Mouse (Mus musculus): ENCODE results near the gene Mrvi1. TPM values are rescaled to one million over a fixed set of nuclear protein-coding genes. Genes with fewer than 3 reads are reported as not detected.

Mrvi1 gene
- total and polyA plus RNA-seq, 2 experiments from 2014 or later: 0.88 to 2.7 TPM

- no peaks in the 10 kb centered on the region for H3K4me1 ChIP-seq (ENCODE audit: insufficient read depth, low read length)
- no peak for TF ChIP-seq CTCF (IDR thresholded peaks at IDR 0.05)
- H3K4me3 ChIP-seq (ENCODE audit: low read depth, low read length): no peak overlapping the region
- DNase-seq (ENCODE audit: low spot score): no peak
- H3K9ac ChIP-seq (replicated peaks; ENCODE audit: low read length, poor library complexity, severe bottlenecking): no peak overlapping the region
- no peaks in the 10 kb centered on the region for H3K36me3 ChIP-seq (ENCODE audit: insufficient read depth, low read length)
- H3K9me3 ChIP-seq (ENCODE audit: low read length): no peaks in the 10 kb centered on the region
- no peak overlapping the region for H3K4me2 ChIP-seq (ENCODE audit: low read depth, low read length, poor library complexity, severe bottlenecking)
- no peak for ATAC-seq (ENCODE audit: low FRiP score)
- H3K27me3 ChIP-seq (ENCODE audit: insufficient read depth, low read length): no peaks in the 10 kb centered on the region
- H3K27ac ChIP-seq (ENCODE audit: low read depth, low read length): no peak overlapping the region
- 84% methylated on average over 15 of the region's 15 CpGs for WGBS
Measured at GRCm38 (mm10) chr7:110998887-110999827, 16.9 kb upstream of the Mrvi1 start.

GRCm38 (mm10) chr7:110991221-110991494 lies 8.9 kb upstream of the Mrvi1 start:
- DNase-seq (ENCODE audit: low spot score) (no peak), ATAC-seq (ENCODE audit: low FRiP score) (no peak)
- Histone ChIP-seq H3K4me3 (ENCODE audit: low read depth, low read length) (no peak overlapping the region), H3K36me3 (ENCODE audit: insufficient read depth, low read length) (no peaks in the 10 kb centered on the region), H3K27ac (ENCODE audit: low read depth, low read length) (no peak overlapping the region), H3K4me2 (ENCODE audit: low read depth, low read length, poor library complexity, severe bottlenecking) (no peak overlapping the region), H3K9ac (replicated peaks; ENCODE audit: low read length, poor library complexity, severe bottlenecking) (no peak overlapping the region), H3K9me3 (ENCODE audit: low read length) (no peaks in the 10 kb centered on the region), H3K27me3 (ENCODE audit: insufficient read depth, low read length) (no peaks in the 10 kb centered on the region), H3K4me1 (ENCODE audit: insufficient read depth, low read length) (no peaks in the 10 kb centered on the region)
- no peak for TF ChIP-seq CTCF (IDR thresholded peaks at IDR 0.05)
- 27% methylated on average over 4 of the region's 4 CpGs for WGBS

GRCm38 (mm10) chr7:110990356-110991220 lies 8.3 kb upstream of the Mrvi1 start:
- ATAC-seq (ENCODE audit: low FRiP score) (no peak), DNase-seq (ENCODE audit: low spot score) (no peak)
- no peaks in the 10 kb centered on the region for H3K27me3 ChIP-seq (ENCODE audit: insufficient read depth, low read length)
- H3K9me3 ChIP-seq (ENCODE audit: low read length): no peaks in the 10 kb centered on the region
- H3K36me3 ChIP-seq (ENCODE audit: insufficient read depth, low read length): no peaks in the 10 kb centered on the region
- no peak overlapping the region for H3K27ac ChIP-seq (ENCODE audit: low read depth, low read length)
- WGBS: 51% methylated on average over 5 of the region's 5 CpGs
- H3K4me1 ChIP-seq (ENCODE audit: insufficient read depth, low read length): no peaks in the 10 kb centered on the region
- no peak overlapping the region for H3K4me2 ChIP-seq (ENCODE audit: low read depth, low read length, poor library complexity, severe bottlenecking)
- no peak overlapping the region for H3K4me3 ChIP-seq (ENCODE audit: low read depth, low read length)
- no peak overlapping the region for H3K9ac ChIP-seq (replicated peaks; ENCODE audit: low read length, poor library complexity, severe bottlenecking)
- no peak for TF ChIP-seq CTCF (IDR thresholded peaks at IDR 0.05)

GRCm38 (mm10) chr7:110989286-110989879 lies 7.1 kb upstream of the Mrvi1 start:
- ATAC-seq (ENCODE audit: low FRiP score): no peak

GRCm38 (mm10) chr7:110988081-110988480 lies 5.8 kb upstream of the Mrvi1 start:
- H3K36me3 ChIP-seq (ENCODE audit: insufficient read depth, low read length): no peaks in the 10 kb centered on the region
- WGBS: 92% methylated on average over 3 of the region's 3 CpGs
- ATAC-seq (ENCODE audit: low FRiP score) (no peak), DNase-seq (ENCODE audit: low spot score) (no peak)
- H3K9me3 ChIP-seq (ENCODE audit: low read length): no peaks in the 10 kb centered on the region
- no peak for TF ChIP-seq CTCF (IDR thresholded peaks at IDR 0.05)
- no peak overlapping the region for H3K9ac ChIP-seq (replicated peaks; ENCODE audit: low read length, poor library complexity, severe bottlenecking)
- H3K4me3 ChIP-seq (ENCODE audit: low read depth, low read length): no peak overlapping the region
- H3K27me3 ChIP-seq (ENCODE audit: insufficient read depth, low read length): no peaks in the 10 kb centered on the region
- H3K4me1 ChIP-seq (ENCODE audit: insufficient read depth, low read length): no peaks in the 10 kb centered on the region
- no peak overlapping the region for H3K27ac ChIP-seq (ENCODE audit: low read depth, low read length)
- H3K4me2 ChIP-seq (ENCODE audit: low read depth, low read length, poor library complexity, severe bottlenecking): no peak overlapping the region

More at GRCm38 (mm10) chr7:110989286-110989879, 7.1 kb upstream of the Mrvi1 start:
- H3K27ac ChIP-seq (ENCODE audit: low read depth, low read length): no peak overlapping the region
- H3K4me3 ChIP-seq (ENCODE audit: low read depth, low read length): no peak overlapping the region
- no peak for TF ChIP-seq CTCF (IDR thresholded peaks at IDR 0.05)
- H3K27me3 ChIP-seq (ENCODE audit: insufficient read depth, low read length): no peaks in the 10 kb centered on the region
- DNase-seq (ENCODE audit: low spot score): no peak
- H3K36me3 ChIP-seq (ENCODE audit: insufficient read depth, low read length): no peaks in the 10 kb centered on the region
- H3K9me3 ChIP-seq (ENCODE audit: low read length): no peaks in the 10 kb centered on the region
- 71% methylated on average over 5 of the region's 5 CpGs for WGBS
- H3K9ac ChIP-seq (replicated peaks; ENCODE audit: low read length, poor library complexity, severe bottlenecking): no peak overlapping the region
- no peaks in the 10 kb centered on the region for H3K4me1 ChIP-seq (ENCODE audit: insufficient read depth, low read length)
- H3K4me2 ChIP-seq (ENCODE audit: low read depth, low read length, poor library complexity, severe bottlenecking): no peak overlapping the region

Measured in midbrain, postnatal 0 days (tissue).